Mouse (Mus musculus) lung, adult 2 months (tissue): ENCODE measurements around the gene Golm1.
A peak's percentile ranks its signal among the peaks of the same experiment; 100 is the strongest.

Experiments
- CTCF ChIP-seq: fragments of 200-500 bp; IDR thresholded peaks from 2 replicates; pipeline ENCODE4 v1.5.1; 2011; ENCODE audit warnings: mild to moderate bottlenecking, low read length, control low read depth; ENCODE audit not compliant: insufficient read depth
- POLR2A ChIP-seq: fragments of 200-500 bp; IDR thresholded peaks from 2 replicates; pipeline ENCODE4 v1.6.1; 2011; ENCODE audit warnings: low read depth, mild to moderate bottlenecking, control low read depth, low read length, borderline replicate concordance; ENCODE audit errors: extremely low read depth

GRCm38 (mm10) chr13:59584947-59585647, 90.5 kb downstream of the Golm1 start, which contains the start of the genes Agtpbp1 and Naa35:
- no peak for TF ChIP-seq CTCF
- TF ChIP-seq POLR2A = peak; percentile 78; the same call in 1 of the 2 replicates
